Mouse (Mus musculus) gastrocnemius, adult 18-20 months (tissue): ENCODE data around the gene Lhfp. TPM values are rescaled to one million over a fixed set of nuclear protein-coding genes. Genes with fewer than 3 reads are reported as not detected.

Experiments used
- DNase-seq: peaks from one replicate; pipeline ENCODE4 v3.0.0; 2021; ENCODE audit warnings: low spot score
- total RNA-seq, 2 experiments: library from RNA; stranded (reverse); gene quantifications; 2 replicates each; pipeline ENCODE4 v1.2.3; 2021

The Lhfp gene
- total RNA-seq, 2 experiments from 2014 or later, result 7.7 to 10.6 TPM

DNA sequence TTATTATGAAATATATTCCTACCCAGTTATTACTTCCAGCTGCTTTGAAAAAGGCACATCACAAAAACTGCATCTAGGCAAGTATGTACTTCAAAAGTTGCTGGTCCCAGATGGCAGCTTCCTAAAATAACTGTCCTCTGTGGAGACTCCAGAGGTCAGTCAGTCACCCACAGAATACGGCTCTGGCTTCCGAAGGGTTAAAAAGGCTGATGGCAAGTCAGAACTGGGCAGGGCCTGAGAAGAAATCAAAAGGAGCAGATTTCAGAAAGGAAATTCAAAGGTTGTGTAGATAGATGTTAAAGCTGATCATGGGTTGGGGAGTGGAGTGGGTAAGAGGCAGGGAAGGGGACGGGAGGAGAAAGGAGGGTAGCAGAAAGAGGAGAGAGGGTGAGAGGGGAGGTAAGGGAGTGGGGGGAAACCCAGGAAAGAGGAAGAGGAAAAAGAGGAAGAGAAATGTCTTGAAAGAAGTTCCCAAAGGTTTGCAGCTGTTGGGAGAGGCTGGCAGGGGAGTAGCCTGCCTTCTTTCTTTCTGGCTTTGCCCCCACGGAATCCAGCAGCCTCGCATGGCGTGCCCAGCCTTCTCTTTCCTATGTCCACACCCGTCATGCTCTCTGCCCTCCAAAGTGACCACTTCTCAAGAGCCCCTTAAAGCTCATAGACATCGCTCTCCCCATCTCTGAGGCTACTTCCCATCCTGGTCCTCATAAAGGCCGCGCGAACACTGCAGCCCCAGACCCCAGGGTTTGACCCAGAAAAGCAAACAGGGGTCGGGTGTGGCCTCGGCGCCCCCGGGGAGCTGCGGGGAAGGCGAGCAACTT lies 526 bp upstream of the Lhfp start:
- no peak for DNase-seq

DNA sequence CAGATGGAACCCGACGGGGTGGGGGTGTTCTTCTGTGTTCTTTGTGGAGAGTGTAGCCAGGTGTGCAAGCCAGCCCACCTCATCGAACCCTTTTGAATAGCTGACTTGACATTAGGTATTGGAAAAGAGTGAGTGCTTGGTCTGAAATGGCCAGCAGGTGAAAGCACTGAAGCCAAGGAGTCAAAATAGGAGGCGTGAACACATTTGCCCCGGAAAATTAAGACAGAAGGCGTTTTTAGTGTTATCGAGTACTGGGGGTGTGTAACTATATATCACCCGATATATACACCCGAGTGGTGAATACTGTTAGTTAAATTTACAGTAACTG lies 876 bp downstream of the Lhfp start:
- DNase-seq, result no peak

DNA sequence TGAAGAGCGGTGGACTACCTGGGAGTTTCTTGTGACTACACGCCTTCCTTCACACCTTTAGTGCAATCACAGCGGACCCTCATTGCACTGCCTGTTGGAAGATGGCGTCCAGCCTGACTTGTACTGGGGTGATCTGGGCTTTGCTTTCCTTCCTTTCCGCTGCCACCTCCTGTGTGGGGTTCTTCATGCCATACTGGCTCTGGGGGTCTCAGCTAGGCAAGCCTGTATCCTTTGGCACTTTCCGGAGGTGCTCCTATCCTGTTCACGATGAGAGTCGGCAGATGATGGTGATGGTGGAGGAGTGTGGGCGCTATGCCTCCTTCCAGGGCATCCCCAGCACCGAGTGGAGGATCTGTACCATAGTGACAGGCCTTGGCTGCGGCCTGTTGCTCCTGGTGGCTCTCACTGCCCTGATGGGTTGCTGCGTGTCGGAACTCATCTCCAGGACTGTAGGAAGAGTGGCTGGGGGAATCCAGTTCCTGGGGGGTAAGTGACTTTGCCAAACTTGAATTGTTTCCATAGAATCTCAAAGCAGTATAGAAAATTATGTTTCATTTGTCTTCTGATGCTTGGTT lies 2.0 kb downstream of the Lhfp start:
- DNase-seq, result no peak

DNA sequence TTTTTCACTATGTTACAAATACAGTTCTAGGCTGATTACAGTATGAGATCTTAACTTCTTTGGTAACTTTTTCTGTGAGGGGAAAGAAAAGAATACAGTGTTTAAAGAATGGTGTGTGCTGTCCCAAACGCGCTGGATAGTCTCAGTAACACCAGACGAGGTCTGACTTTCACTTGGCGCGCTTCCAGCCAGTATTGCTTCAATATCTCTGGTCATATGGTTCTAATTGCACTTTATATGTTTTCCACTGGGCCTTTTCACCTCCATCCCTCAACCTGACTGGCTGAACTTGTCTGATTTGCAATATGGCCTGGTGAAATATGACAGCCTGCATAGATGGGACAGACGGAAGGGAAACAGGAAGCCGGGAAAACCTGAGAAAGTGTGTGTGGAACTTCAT lies 2.9 kb downstream of the Lhfp start:
- peak; percentile 26 for DNase-seq

DNA sequence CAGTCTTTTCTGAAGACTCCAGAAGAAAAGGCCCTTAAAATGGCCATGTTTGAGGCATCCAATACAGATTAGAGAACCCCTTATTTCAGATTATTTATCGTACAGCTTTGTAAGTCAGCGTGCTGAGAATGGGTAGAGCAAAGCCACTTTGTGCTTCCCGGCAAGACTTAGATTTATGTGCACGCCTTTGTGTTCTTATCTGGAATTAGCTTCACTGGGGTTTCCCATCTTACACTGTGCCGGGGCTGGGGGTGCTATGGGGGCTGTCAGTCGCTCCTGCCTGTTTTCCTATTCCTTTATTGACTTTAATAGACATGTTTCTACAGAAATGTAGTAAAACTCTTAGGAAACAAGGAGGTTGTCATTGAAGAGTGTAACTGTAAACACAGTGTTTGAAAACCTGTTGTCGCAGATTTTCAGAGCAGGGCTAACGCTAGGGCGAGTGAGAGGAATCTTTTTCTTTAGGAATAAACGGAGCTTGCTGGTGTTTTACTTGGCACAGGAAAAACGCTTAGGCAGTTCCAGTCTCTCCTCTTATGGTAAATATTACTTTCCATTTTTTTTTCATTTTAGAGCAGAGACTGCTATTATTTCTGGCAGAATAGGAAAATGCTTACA lies 3.5 kb downstream of the Lhfp start:
- DNase-seq, result no peak

DNA sequence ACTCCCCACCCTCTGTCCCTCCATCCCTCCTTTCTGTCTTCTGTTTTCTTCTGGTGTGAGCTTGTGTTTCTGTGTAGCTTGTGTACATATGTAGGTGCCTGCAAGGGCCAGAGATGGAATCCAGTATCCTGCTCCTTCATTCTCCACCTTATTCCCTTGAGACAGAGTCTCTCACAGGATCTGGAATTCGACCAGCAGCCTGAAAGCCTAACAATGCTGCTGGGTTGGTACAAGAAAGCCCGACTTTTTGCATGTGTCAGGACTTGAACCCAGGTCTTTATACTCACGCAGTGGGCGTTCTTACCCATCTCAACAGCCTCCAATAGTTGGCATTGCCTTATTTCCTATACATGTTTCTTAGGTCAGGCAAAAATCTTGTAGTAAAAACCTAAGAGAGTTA lies 4.4 kb downstream of the Lhfp start:
- no peak for DNase-seq

DNA sequence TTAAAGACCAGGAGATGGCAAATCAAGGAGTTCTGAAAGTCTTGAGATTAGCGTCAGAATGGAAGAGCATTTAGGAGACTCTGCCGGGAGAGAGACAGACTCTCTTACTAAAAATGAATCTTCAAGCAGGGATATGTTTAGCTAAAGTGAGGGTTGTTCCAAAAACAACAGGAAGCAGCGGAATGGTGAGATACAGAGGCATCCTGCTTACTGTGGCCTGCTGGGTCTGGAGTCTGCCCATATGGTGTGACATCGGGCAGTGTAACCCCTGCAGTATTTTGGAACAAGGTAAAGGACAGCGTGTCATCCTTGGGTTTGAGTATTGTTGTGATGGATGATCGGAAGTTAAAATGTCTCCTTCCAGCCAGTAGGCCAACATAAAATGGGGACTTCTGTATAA lies 5.0 kb downstream of the Lhfp start:
- no peak for DNase-seq

DNA sequence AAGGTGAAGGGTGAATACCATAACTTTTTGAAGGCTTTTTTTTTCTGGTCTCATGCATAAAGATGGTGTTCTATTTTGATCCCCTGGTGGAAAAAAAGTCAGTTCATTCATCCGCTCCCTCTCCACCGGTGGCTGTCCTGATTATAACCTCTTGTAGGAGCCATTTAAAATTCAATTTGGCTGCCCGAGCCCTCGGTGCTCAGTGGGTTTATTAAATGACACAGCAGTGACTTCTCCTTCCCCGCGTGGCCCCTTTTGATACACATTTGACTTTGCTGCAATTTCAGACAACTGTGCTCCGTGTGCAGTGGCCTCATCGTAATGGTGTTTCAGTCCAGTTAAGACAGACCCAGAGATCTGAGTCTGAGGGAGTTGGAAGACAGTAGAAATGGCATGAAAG lies 11.1 kb downstream of the Lhfp start:
- DNase-seq, result no peak

DNA sequence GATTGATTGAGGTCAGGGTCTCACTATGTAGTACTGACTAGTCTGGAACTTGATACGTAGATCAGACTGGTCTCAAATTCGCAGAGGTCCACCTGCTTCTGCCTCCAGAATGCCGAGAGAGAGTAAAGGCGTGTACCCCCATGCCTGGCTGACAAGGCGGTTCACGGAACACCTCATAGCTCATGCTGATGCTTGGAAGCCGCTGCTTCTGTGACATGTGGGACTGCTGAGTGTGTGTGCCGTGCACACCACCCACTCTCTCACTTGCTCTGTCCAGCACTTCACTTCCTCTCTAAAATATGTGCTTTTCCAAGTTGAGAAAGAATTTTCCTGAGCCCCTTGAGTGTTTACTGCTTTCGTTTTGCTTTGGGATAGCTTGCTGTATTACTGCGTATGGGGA lies 15.1 kb downstream of the Lhfp start:
- no peak for DNase-seq

DNA sequence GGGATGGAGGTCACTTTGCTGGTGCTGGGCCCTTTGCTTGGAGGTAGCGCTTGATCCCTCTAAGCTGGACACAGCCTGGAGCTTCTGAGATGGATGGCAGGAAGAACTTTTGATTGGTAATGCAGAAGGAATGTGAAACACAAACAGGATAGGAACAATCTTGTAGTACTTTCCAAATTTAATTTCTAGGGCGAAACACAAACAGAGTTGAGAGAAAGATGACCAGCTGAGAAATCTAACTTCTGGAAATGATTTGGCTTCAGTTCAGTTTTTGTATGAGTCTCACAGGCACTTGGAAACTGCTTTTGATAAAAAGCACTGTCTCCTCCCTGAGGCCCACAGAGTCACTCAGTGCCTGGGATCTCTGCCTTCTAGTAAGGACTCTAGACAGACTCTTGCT lies 18.6 kb downstream of the Lhfp start:
- peak; percentile 40 for DNase-seq

DNA sequence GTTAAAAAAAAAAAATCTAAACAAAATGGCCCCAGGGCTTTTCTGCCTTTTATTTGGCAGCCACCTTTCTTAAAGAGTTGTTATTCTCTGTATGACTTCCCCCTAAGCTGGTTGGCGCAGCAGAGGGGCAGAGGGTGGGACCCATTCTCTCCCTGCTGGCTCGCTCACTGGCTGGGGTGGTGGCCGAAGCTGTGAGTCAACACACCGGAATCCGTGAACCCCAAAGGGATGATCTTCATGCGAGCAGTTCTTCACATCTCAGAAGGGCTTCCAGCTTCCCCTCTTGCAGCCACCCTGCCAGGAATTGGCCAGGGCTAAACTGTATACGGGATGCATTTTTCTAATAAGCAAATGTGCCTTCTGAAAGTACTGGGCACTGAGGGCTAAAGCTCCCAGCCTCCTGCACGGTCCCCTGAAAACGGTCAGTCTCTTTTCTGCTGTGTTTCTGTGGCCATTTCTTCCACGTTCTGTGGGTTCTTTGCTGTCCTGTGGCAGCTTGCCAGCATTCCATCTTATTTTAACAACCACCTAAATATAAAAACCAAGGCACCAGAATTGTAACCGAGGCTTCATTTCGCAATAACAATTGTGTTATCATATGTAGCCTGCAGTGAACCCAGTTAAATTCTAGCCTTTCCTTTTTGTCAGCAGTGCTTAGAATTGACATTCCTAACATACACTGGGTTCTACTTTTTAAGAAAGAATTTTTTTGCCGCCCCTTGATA lies 22.3 kb downstream of the Lhfp start:
- peak; percentile 38 for DNase-seq

DNA sequence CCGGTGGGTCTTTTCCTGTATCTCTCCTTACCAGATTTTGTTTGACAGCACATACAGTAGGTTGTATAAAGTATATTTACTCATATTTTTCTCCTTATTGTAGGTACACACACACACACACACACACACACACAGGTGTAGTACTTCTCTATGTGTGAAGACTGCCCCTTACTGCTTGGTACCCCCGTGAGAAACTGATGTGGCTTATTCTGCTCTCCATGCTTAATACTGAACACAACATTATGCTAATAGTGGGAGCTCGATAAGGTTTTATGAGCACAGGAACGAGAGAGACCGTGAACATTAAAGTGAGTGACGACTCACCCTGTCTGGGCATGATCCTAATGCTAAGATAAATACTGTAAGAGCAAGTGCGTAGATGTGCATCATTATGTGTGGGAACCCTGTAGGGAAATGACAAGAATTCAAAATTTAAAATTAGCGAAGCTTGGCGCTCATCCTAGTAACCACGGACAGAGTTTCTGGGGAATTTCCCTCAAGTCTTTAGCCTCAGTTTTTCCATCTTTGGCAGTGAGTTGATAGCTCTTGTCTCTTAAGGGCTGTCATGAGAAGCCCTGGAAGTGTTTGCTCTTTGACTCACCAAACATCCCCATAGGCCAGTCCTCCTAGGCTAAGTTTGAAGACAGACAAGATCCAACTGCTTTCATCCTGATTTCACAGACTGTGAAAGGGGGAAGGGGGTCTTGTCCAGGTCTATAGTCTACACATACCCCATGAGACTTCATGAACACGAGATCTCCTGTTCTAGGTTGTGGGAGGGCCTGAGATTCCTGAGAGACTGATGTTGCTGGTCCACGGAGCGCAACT lies 24.2 kb downstream of the Lhfp start:
- DNase-seq, result no peak

DNA sequence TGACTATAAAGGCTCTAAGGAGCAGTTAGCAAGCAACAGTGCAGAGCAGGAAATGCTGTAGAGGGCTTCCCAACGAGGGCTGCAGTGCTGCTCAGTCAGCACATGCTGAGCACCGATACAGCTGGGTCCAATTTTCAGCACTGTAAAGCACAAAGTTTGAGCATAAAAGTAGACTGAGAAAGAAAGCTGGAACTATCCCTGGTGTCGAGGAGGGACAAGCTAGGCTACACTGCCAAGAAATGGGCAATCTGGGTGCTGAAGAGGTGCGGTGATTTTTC lies 24.7 kb downstream of the Lhfp start:
- DNase-seq, result no peak

DNA sequence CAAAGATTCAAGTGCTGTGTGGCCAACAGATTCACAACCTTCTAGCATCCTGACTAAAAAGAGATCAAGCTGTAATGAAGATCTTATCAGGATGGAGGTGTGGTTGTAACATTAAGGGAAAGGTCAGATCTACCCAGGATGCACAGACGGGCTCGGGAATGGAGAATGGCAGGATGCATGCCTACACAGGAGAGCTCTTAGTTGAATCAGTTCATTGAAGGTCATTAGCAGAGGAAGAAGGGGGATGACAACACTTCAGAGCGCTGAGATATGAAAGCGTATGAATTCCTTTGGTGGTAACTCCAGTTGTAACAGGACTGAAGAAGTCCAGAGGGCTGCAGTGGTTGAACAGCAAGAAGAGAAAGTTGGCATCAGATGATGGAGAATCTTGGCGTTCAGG lies 27.1 kb downstream of the Lhfp start:
- no peak for DNase-seq

DNA sequence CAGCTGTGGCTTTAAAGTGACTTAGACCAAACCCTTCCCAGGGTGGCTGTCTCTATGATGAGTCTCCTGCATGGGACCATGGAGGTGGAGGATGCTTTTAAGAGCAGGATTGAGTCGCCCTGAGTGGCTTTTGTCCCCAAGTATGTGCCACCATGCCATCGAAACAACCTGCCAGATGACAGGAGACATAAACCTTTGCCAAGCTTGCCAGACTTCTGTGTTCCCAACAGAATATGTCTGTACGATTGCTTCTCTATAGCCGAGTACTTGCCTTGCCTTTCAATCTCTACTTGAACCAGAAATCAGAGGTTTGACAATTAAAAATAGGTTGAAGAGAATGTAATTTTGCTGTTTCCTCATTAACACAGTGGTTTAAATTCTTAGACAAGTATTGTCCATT lies 32.9 kb downstream of the Lhfp start:
- DNase-seq, result no peak

DNA sequence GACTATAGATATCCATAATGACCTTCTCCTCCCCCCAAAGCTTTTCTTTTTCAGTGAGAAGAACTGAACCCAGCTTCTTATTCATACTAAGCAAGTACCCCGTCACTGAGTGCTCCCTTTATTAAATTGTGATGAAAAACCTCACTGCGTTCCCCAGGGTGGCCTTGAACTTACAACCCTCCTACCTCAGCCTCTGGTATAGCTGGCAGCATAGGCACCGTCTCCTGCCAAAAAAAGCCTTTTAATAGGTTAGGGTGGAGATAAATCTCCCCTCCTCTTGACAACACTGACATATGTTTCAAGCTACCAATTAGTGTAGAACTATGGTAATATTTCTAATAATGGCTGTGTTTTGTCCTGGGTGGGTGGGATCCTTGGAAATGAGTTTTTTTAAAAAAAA lies 33.4 kb downstream of the Lhfp start:
- no peak for DNase-seq

DNA sequence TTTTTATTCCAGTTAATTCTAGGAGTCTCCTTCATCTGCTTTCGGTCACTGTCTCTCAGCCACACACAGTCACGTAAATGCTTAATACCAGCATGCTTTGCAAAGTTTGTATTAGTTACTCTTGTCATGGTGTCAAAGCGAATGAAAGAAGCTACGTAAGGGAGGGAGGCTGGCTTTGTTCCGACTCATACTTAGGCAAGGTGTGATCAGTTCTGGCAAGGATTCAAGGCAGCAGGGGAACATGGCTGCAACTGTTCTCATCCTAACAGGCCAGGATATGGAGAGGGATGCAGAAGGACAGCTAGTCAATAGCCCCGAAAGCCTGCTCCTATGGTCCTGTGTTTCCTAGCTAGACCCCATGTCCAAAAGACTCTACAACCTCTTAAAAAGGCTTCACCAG lies 39.0 kb downstream of the Lhfp start:
- DNase-seq, result no peak

DNA sequence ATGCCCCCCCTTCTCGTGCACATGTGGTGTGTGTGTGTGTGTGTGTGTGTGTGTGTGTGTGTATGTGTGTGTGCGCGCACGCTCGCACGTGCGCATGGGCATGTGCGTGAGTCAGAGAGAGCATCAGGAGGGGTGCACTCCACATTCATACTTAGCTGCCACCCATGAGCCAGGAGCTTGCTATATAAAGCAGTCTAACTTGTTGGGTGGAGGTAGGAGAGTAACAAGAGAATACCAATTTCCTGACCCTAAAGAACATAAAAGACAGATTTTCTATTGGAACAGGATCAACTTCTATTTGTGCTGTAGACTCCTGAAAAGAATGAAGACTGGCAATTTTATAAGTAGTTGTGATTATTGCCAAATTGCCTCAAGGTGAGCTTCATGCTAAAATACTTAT lies 39.4 kb downstream of the Lhfp start:
- DNase-seq, result no peak

DNA sequence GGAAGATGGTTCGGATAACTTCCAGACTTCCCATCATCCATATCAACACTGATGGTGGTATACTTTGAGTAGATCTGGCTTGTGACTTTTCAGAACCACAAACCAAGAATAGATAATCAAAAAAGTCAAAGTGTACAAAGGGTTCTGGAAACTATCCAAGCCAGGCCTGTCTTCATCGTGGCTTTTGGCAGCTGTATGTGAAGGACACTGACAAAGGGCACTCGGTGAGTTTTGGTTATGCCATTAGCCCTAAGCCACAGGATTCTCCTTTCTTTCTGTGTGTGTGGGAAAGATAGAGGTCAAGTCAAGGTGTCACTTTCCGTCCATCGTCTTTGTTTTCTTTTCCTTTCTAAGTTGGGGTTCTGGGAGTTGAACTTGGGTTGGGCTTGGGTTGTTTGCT lies 42.4 kb downstream of the Lhfp start:
- DNase-seq, result no peak

DNA sequence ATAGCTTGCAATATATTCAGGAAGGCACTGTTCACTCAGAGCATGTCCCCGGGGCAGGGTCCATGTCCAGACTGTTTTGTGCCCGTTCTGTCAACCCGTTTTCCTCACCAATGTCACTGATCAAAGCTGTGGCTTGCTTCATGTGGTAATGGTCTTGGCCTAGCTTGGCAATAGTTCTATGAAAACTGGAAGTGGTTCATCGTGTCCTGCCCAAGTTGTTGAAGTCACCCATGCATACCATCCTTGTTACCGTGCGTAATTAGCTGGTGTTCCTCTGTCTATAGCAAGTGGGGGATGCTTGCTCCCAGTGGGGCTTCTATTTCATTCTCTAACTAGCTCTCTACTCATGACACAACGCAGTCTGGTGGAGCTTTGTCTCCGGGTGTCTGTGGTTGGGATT lies 43.5 kb downstream of the Lhfp start:
- DNase-seq, result no peak

DNA sequence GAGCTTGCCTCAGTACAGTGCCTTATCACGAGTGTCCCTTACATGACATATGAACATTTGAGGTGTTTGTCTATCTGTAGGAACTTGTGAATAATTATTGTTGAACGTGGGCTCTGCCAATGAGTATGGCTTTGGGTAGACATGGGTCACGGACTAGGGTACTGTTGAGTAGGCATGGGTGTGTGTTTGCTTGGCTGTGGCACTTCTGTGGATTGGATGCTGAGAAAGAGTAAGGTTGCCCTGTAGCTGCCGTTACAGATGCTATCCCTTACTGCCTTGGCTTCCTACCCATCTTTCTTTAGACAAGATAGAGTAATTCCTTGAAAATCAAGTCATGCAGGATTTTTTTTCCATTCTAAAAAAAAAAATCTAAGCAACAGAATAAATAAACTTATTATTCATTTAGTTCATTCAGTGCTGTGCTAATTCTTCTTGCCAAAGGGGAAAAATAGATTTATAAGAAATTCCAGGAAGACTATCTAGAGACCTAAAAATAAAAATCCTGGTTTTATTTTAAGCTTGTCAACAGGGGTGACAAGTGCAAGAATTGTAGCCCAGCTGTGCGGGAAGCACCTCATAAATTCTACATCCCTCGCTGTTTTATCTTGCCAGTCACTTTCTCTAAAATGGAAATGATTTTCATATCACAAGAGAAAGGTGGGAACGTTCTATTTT lies 45.3 kb downstream of the Lhfp start:
- no peak for DNase-seq
